Mouse (Mus musculus) embryonic fibroblast, embryonic 13.5 days (primary cell): Measurements from ENCODE around the gene Adgrg1.

Source experiments
- CTCF ChIP-seq: IDR thresholded peaks from 2 replicates; pipeline ENCODE4 v1.5.1; 2011; ENCODE audit warnings: mild to moderate bottlenecking, control low read depth, low read length, moderate library complexity, borderline replicate concordance; ENCODE audit not compliant: insufficient read depth
- POLR2A ChIP-seq: IDR thresholded peaks from 2 replicates; pipeline ENCODE4 v1.6.1; 2011; ENCODE audit warnings: low read depth, mild to moderate bottlenecking, control low read depth, low read length, moderate library complexity

- TF ChIP-seq CTCF (no peak), POLR2A (no peak)
Observed at GRCm38 (mm10) chr8:95046982-95047381, 72.4 kb downstream of the Adgrg1 start.
